Mouse (Mus musculus) heart, embryonic 13.5 days (tissue): ENCODE data around the gene Amz2. TPM values are rescaled to one million over a fixed set of nuclear protein-coding genes. Genes with fewer than 3 reads are reported as not detected.

Source experiments
- ATAC-seq: fragments of 200-750 bp; cut with Nextera tagmentation; 2 replicates; pipeline ENCODE4 v1.8.0; 2017; ENCODE audit warnings: moderate TSS enrichment; ENCODE audit not compliant: insufficient number of reproducible peaks, low FRiP score, low TSS enrichment; ENCODE audit errors: extremely low read depth
- H3K27ac ChIP-seq: fragments of 300-500 bp; sonication (generic); replicated peaks from 2 replicates; pipeline ENCODE4 v1.5.1; 2015; ENCODE audit warnings: moderate library complexity, mild to moderate bottlenecking, inconsistent platforms
- H3K27me3 ChIP-seq: fragments of 300-500 bp; sonication (generic); replicated peaks from 2 replicates; pipeline ENCODE4 v1.6.1; 2015; ENCODE audit warnings: mild to moderate bottlenecking, inconsistent platforms
- H3K36me3 ChIP-seq: fragments of 300-500 bp; sonication (generic); 2 replicates; pipeline ENCODE4 v1.6.1; 2015; ENCODE audit warnings: mild to moderate bottlenecking, inconsistent platforms
- H3K4me1 ChIP-seq: fragments of 300-500 bp; sonication (generic); 2 replicates; pipeline ENCODE4 v1.6.1; 2015; ENCODE audit warnings: inconsistent platforms
- H3K4me2 ChIP-seq: fragments of 300-500 bp; sonication (generic); 2 replicates; pipeline ENCODE4 v1.6.1; 2015; ENCODE audit warnings: inconsistent platforms, mild to moderate bottlenecking, moderate library complexity
- H3K4me3 ChIP-seq: fragments of 300-500 bp; sonication (generic); 2 replicates; pipeline ENCODE4 v1.5.1; 2015; ENCODE audit warnings: moderate library complexity, mild to moderate bottlenecking, inconsistent platforms
- H3K9ac ChIP-seq: fragments of 300-500 bp; sonication (generic); 2 replicates; pipeline ENCODE4 v1.6.1; 2015; ENCODE audit warnings: inconsistent platforms, mild to moderate bottlenecking, moderate library complexity
- H3K9me3 ChIP-seq: fragments of 300-500 bp; sonication (generic); 2 replicates; pipeline ENCODE4 v1.6.1; 2016; ENCODE audit warnings: inconsistent platforms
- whole genome bisulfite sequencing: fragments of 180-500 bp; shearing (Covaris S2); methylation state at CpG from one replicate; pipeline ENCODE4 v1.1.7; 2015; ENCODE audit warnings: mixed read lengths; 5-methylcytosine and 5-hydroxymethylcytosine counted together
- polyA plus RNA-seq: library from polyadenylated mRNA; unstranded; fragments of >200 nt; fragmentation: Nextera tagmentation; extraction: Ambion mirVana; gene quantifications from 2 replicates; pipeline ENCODE4 v1.2.1, GENCODE M21; 2015

The Amz2 gene
- polyA plus RNA-seq: 33.4 and 38.1 TPM in 2 replicates

DNA sequence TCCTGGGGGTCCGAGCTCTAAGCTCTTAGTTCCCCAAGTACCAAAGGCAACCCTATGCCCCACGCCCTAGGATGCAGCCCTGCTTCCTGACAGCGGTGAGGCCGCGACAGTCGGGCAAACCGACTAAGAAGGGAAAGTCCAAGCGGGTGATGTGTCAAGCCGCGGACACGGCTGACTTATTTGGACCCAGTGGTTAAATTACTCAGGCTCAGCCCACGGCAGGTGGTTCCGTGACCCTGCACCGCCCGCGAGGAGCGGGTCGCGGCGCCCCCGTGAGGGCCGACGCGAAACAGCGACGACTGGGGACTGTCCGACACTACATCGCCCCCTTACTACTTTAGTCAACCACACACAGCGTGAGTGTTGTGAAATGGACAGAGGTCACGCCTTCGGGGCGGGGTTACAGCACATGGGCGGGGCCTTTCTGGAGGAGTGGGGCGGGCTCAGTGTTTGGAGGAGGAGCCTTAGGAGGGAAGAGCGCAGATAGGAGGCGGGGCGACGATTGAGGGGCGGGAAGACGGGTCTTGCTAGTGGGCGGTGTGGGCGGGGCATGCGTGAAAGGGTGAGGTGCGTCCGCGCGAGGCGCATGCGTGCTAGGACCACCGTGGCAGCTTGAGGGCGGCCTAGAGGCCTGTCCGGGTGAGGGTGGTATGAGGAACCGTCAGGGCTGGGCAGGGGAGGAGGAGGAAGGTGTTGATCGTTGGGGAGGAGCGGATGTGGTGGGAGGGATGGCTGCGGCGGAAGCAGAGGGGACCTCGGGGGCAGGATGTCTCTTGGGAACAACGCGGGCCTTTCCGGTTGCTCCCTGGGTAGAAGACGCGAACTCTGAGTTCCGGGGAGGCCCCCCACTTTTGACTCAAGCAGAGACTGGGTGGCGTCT lies at the start of gene Amz2:
TSS of gene Amz2 (plus strand) at position 555 of the 880 bp plus-strand sequence.
- peaks cover 9% of the 10 kb centered on the region for H3K4me1 ChIP-seq
- peak within 1 kb of the TSS; percentile 78 for H3K4me3 ChIP-seq
- ATAC-seq: peak; percentile 98
- H3K36me3 ChIP-seq: peaks cover 25% of the 10 kb centered on the region
- under 1% methylated on average over 65 of the region's 65 CpGs for WGBS
- 0 out of 2 replicates have a peak, but pooled peaks cover 6% of the 10 kb centered on the region for H3K9me3 ChIP-seq
- no peaks in the 10 kb centered on the region for H3K27me3 ChIP-seq
- peak within 1 kb of the TSS; percentile 93 for H3K27ac ChIP-seq
- peak within 1 kb of the TSS; percentile 80 for H3K4me2 ChIP-seq
- peak within 1 kb of the TSS; percentile 88 for H3K9ac ChIP-seq

GRCm38 (mm10) chr11:109376484-109377143 lies 49.1 kb upstream of the Amz2 start:
- Histone ChIP-seq H3K9ac (peak overlapping the region; percentile 59), H3K27ac (peak overlapping the region; percentile 53), H3K4me1 (peaks cover 55% of the 10 kb centered on the region), H3K27me3 (no peaks in the 10 kb centered on the region), H3K4me2 (no peak overlapping the region; the same call in 1 of the 2 replicates), H3K36me3 (peaks cover 13% of the 10 kb centered on the region), H3K4me3 (no peak overlapping the region), H3K9me3 (no peaks in the 10 kb centered on the region)
- WGBS: 34% methylated on average over 7 of the region's 7 CpGs
- no peak for ATAC-seq

GRCm38 (mm10) chr11:109377477-109377876 lies 48.3 kb upstream of the Amz2 start:
- ATAC-seq: no peak
- Histone ChIP-seq H3K4me3 (no peak overlapping the region), H3K4me2 (no peak overlapping the region), H3K27me3 (no peaks in the 10 kb centered on the region), H3K27ac (no peak overlapping the region), H3K36me3 (peaks cover 13% of the 10 kb centered on the region), H3K9me3 (no peaks in the 10 kb centered on the region), H3K9ac (0 out of 2 replicates have a peak overlapping the region, but pooled peaks have one; percentile 16), H3K4me1 (peaks cover 55% of the 10 kb centered on the region)
- WGBS: 49% methylated on average over 10 of the region's 10 CpGs

DNA sequence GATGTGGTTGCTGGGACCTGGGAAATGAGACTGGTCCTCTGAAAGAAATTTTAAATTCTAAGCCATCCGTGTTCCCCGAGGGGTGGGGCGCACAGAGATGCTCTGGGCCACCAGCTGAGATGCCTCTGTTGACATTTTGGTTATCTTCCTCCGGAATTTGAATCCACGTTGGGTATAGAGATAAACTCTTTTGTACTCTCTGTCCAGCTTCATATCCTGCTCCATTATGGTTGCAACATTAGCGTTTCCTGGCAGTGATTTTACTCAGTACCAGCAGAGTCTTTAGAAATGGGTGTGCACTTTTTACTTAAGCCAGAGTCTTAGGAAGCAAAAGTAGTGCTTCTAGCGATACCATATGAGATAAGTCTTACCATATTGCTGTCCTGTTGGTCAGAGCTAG lies 47.7 kb upstream of the Amz2 start:
- ATAC-seq: no peak
- H3K36me3 ChIP-seq: peaks cover 13% of the 10 kb centered on the region
- H3K9me3 ChIP-seq: no peaks in the 10 kb centered on the region
- H3K27ac ChIP-seq: no peak overlapping the region
- H3K27me3 ChIP-seq: no peaks in the 10 kb centered on the region
- no peak overlapping the region for H3K4me2 ChIP-seq
- 47% methylated on average over 7 of the region's 7 CpGs for WGBS
- H3K4me1 ChIP-seq: peaks cover 59% of the 10 kb centered on the region
- H3K4me3 ChIP-seq: no peak overlapping the region
- H3K9ac ChIP-seq: no peak overlapping the region

GRCm38 (mm10) chr11:109380662-109381061 lies 45.1 kb upstream of the Amz2 start:
- Histone ChIP-seq H3K4me1 (peaks cover 60% of the 10 kb centered on the region), H3K9ac (no peak overlapping the region), H3K27me3 (no peaks in the 10 kb centered on the region), H3K36me3 (no peaks in the 10 kb centered on the region), H3K9me3 (no peaks in the 10 kb centered on the region), H3K4me2 (no peak overlapping the region), H3K4me3 (no peak overlapping the region), H3K27ac (no peak overlapping the region)
- ATAC-seq: no peak
- WGBS: 67% methylated on average over 5 of the region's 5 CpGs

GRCm38 (mm10) chr11:109385296-109385695 lies 40.5 kb upstream of the Amz2 start:
- H3K4me3 ChIP-seq: no peak overlapping the region
- no peak overlapping the region for H3K27ac ChIP-seq
- WGBS: 84% methylated on average over 8 of the region's 8 CpGs
- H3K27me3 ChIP-seq: no peaks in the 10 kb centered on the region
- no peak overlapping the region for H3K9ac ChIP-seq
- H3K4me1 ChIP-seq: peaks cover 59% of the 10 kb centered on the region
- no peaks in the 10 kb centered on the region for H3K36me3 ChIP-seq
- H3K9me3 ChIP-seq: no peaks in the 10 kb centered on the region
- no peak for ATAC-seq
- no peak overlapping the region for H3K4me2 ChIP-seq

- 87% methylated on average over 5 of the region's 5 CpGs for WGBS
- no peak overlapping the region for H3K9ac ChIP-seq
- peaks cover 61% of the 10 kb centered on the region for H3K4me1 ChIP-seq
- H3K27me3 ChIP-seq: no peaks in the 10 kb centered on the region
- no peak overlapping the region for H3K4me2 ChIP-seq
- no peak overlapping the region for H3K4me3 ChIP-seq
- H3K36me3 ChIP-seq: peaks cover 16% of the 10 kb centered on the region
- no peak overlapping the region for H3K27ac ChIP-seq
- no peaks in the 10 kb centered on the region for H3K9me3 ChIP-seq
- no peak for ATAC-seq
Measured at GRCm38 (mm10) chr11:109389046-109389445, 36.7 kb upstream of the Amz2 start.

DNA sequence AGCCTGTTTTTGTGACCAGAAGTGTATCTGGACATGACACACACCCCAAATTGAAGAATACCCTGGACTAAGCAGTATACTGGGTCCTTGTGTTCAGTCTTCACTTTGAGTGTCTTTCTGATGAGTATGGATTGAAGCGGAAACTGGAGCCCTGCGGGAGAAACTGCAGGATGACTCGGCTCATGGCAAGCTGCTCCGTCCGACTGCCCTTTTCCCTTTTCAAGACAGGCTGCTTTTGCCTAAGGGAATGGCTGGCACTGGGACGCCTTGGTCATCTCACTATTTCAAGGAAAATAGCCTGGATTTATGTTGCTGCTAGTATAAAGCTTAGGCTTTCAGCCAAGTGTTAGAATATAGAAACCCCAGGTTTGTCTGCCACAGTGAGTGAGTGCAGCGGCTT lies 34.5 kb upstream of the Amz2 start:
- Histone ChIP-seq H3K4me2 (no peak overlapping the region), H3K9me3 (no peaks in the 10 kb centered on the region), H3K36me3 (peaks cover 32% of the 10 kb centered on the region), H3K27ac (no peak overlapping the region), H3K27me3 (no peaks in the 10 kb centered on the region), H3K9ac (no peak overlapping the region), H3K4me1 (peaks cover 51% of the 10 kb centered on the region), H3K4me3 (no peak overlapping the region)
- ATAC-seq: no peak
- WGBS: 88% methylated on average over 7 of the region's 7 CpGs

DNA sequence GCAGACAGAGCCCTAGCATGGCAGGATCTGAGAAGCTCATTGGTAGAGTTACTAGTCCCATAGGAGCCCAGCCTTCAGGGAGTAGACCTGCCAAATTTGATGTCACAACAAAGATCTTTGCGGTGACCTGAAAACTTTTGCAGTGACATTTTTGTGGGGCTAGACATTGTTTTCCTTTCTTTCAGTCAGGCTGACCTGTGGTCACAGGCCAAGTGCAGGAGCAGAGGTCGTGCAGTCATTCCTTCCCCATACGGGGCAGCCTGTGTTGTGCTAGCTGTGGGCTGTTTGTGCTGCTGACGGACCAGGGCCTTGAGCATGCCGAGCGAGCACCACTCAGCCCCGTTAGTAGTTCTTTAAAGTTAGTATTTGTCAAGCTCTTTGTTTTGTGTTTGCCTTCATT lies 34.0 kb upstream of the Amz2 start:
- no peak for ATAC-seq

DNA sequence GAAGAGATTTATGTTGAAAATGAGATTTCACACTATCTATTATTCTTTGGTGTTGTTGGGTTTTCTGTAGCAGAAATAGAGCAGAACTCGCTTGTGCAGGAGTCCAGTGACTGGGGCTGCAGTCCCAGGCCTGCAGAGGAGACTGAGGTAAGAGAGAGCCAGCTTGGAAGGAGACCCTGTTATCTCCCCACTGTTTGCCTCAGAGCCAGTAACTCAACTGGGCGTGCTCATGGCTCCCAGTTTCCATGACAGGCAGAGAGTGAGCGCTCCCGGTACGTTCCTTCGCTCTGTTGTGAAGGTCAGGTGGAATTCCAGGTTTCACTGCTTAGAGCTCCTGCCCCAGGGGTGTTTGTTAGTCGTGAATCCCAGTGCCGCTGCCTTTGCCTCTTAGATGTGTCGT lies 33.1 kb upstream of the Amz2 start:
- no peak for ATAC-seq
- Histone ChIP-seq H3K9me3 (no peaks in the 10 kb centered on the region), H3K27ac (no peak overlapping the region), H3K36me3 (peaks cover 44% of the 10 kb centered on the region), H3K4me2 (no peak overlapping the region), H3K4me3 (no peak overlapping the region), H3K9ac (no peak overlapping the region), H3K4me1 (peaks cover 39% of the 10 kb centered on the region), H3K27me3 (no peaks in the 10 kb centered on the region)
- WGBS: 74% methylated on average over 9 of the region's 9 CpGs

More for the DNA sequence above, 34.0 kb upstream of the Amz2 start:
- Histone ChIP-seq H3K9ac (no peak overlapping the region), H3K4me2 (no peak overlapping the region), H3K36me3 (peaks cover 37% of the 10 kb centered on the region), H3K9me3 (no peaks in the 10 kb centered on the region), H3K4me3 (no peak overlapping the region), H3K27me3 (no peaks in the 10 kb centered on the region), H3K27ac (no peak overlapping the region), H3K4me1 (peaks cover 48% of the 10 kb centered on the region)
- 75% methylated on average over 7 of the region's 7 CpGs for WGBS

GRCm38 (mm10) chr11:109394758-109395157 lies 31.0 kb upstream of the Amz2 start:
- Histone ChIP-seq H3K27me3 (no peaks in the 10 kb centered on the region), H3K36me3 (peaks cover 65% of the 10 kb centered on the region)

More at GRCm38 (mm10) chr11:109394758-109395157, 31.0 kb upstream of the Amz2 start:
- no peak for ATAC-seq
- no peak overlapping the region for H3K9ac ChIP-seq
- H3K9me3 ChIP-seq: no peaks in the 10 kb centered on the region
- H3K4me2 ChIP-seq: no peak overlapping the region
- WGBS: 79% methylated on average over 9 of the region's 9 CpGs
- no peak overlapping the region for H3K27ac ChIP-seq
- no peak overlapping the region for H3K4me3 ChIP-seq
- H3K4me1 ChIP-seq: peaks cover 24% of the 10 kb centered on the region
